Mouse (Mus musculus) stomach, embryonic 14.5 days (tissue): ENCODE results near the gene Pet100. TPM values are rescaled to one million over a fixed set of nuclear protein-coding genes. Genes with fewer than 3 reads are reported as not detected.
A peak's percentile ranks its signal among the peaks of the same experiment; 100 is the strongest.

Experiments
- ATAC-seq: fragments of 200-750 bp; cut with Nextera tagmentation; 2 replicates; pipeline ENCODE4 v1.8.0; 2017; ENCODE audit warnings: low read depth, moderate TSS enrichment; ENCODE audit not compliant: insufficient number of reproducible peaks, insufficient read depth, low FRiP score
- H3K27ac ChIP-seq: fragments of 300-500 bp; sonication (generic); 2 replicates; pipeline ENCODE4 v1.5.1; 2014; ENCODE audit warnings: mild to moderate bottlenecking, low read length, moderate library complexity, mixed read lengths
- H3K27me3 ChIP-seq: fragments of 300-500 bp; sonication (generic); 2 replicates; pipeline ENCODE4 v1.6.1; 2014; ENCODE audit warnings: low read length, control low read depth, mixed read lengths; ENCODE audit not compliant: control insufficient read depth, insufficient read depth
- H3K36me3 ChIP-seq: fragments of 300-500 bp; sonication (generic); 2 replicates; pipeline ENCODE4 v1.6.1; 2014; ENCODE audit warnings: mild to moderate bottlenecking, control low read depth, low read length, moderate library complexity, mixed read lengths; ENCODE audit not compliant: control insufficient read depth, insufficient read depth
- H3K4me1 ChIP-seq: fragments of 300-500 bp; sonication (generic); 2 replicates; pipeline ENCODE4 v1.6.1; 2014; ENCODE audit warnings: low read length, control low read depth, mixed read lengths; ENCODE audit not compliant: control insufficient read depth, insufficient read depth
- H3K4me2 ChIP-seq: fragments of 300-500 bp; sonication (generic); replicated peaks from 2 replicates; pipeline ENCODE4 v1.6.1; 2014; ENCODE audit warnings: low read depth, low read length, control low read depth
- H3K4me3 ChIP-seq: fragments of 300-500 bp; sonication (generic); 2 replicates; pipeline ENCODE4 v1.5.1; 2014; ENCODE audit warnings: low read depth, low read length, control low read depth
- H3K9ac ChIP-seq: fragments of 300-500 bp; sonication (generic); replicated peaks from 2 replicates; pipeline ENCODE4 v1.6.1; 2014; ENCODE audit warnings: low read depth, mild to moderate bottlenecking, control low read depth, low read length, moderate library complexity, mixed read lengths
- H3K9me3 ChIP-seq: fragments of 300-500 bp; sonication (generic); 2 replicates; pipeline ENCODE4 v1.6.1; 2016; ENCODE audit warnings: low read depth, low read length, control low read depth; ENCODE audit not compliant: control insufficient read depth
- WGBS: fragments of 180-500 bp; shearing (Covaris S2); extraction: QIAGEN DNeasy Blood & Tissue Kit; methylation state at CpG from one replicate; pipeline ENCODE4 v1.1.7; 2014; 5-methylcytosine and 5-hydroxymethylcytosine counted together
- polyA plus RNA-seq: library from polyadenylated mRNA; unstranded; fragments of >200 nt; fragmentation: Nextera tagmentation; extraction: Ambion mirVana; gene quantifications from 2 replicates; pipeline ENCODE4 v1.2.1, GENCODE M21; 2014

Gene Pet100
- polyA plus RNA-seq, 1 experiment from 2014 or later = 106 TPM

GRCm38 (mm10) chr8:3630647-3631477, 9.5 kb downstream of the Pet100 start, which contains the start of gene Stxbp2:
Gene Stxbp2, plus strand, starts transcription at chr8:3630955.
- Histone ChIP-seq H3K27ac (no peak within 1 kb of the TSS), H3K9ac (peak within 1 kb of the TSS; percentile 41; the same call in 1 of the 2 replicates), H3K4me1 (no peaks in the 10 kb centered on the region), H3K9me3 (no peaks in the 10 kb centered on the region), H3K36me3 (peaks cover under 1% of the 10 kb centered on the region; the same call in 1 of the 2 replicates), H3K4me3 (peak within 1 kb of the TSS; percentile 56), H3K4me2 (peak within 1 kb of the TSS; percentile 53), H3K27me3 (no peaks in the 10 kb centered on the region)
- peak; percentile 93 for ATAC-seq
- WGBS = 6% methylated on average over 47 of the region's 47 CpGs

- Histone ChIP-seq H3K9ac (peak overlapping the region; percentile 41; the same call in 1 of the 2 replicates), H3K4me2 (peak overlapping the region; percentile 53), H3K27me3 (no peaks in the 10 kb centered on the region), H3K4me1 (no peaks in the 10 kb centered on the region), H3K9me3 (no peaks in the 10 kb centered on the region), H3K4me3 (peak overlapping the region; percentile 56), H3K36me3 (peaks cover 4% of the 10 kb centered on the region; the same call in 1 of the 2 replicates), H3K27ac (no peak overlapping the region)
- WGBS = 11% methylated on average over 8 of the region's 8 CpGs
- ATAC-seq = peak; percentile 37
Observed at GRCm38 (mm10) chr8:3631478-3631875, 10.1 kb downstream of the Pet100 start.

- no peaks in the 10 kb centered on the region for H3K9me3 ChIP-seq
- no peak overlapping the region for H3K4me2 ChIP-seq
- H3K4me1 ChIP-seq = no peaks in the 10 kb centered on the region
- no peak overlapping the region for H3K4me3 ChIP-seq
- no peak overlapping the region for H3K9ac ChIP-seq
- no peak overlapping the region for H3K27ac ChIP-seq
- no peaks in the 10 kb centered on the region; the same call in 1 of the 2 replicates for H3K36me3 ChIP-seq
- 23% methylated on average over 5 of the region's 5 CpGs for WGBS
- 0 out of 2 replicates have a peak, but pooled peaks have one; percentile 39 for ATAC-seq
- H3K27me3 ChIP-seq = no peaks in the 10 kb centered on the region
Observed at GRCm38 (mm10) chr8:3645804-3646203, 24.5 kb downstream of the Pet100 start.

- no peaks in the 10 kb centered on the region for H3K4me1 ChIP-seq
- H3K27ac ChIP-seq = no peak overlapping the region
- ATAC-seq = no peak
- no peak overlapping the region for H3K4me3 ChIP-seq
- H3K4me2 ChIP-seq = no peak overlapping the region
- H3K9ac ChIP-seq = no peak overlapping the region
- H3K36me3 ChIP-seq = no peaks in the 10 kb centered on the region
- no peaks in the 10 kb centered on the region for H3K9me3 ChIP-seq
- 78% methylated on average over 6 of the region's 6 CpGs for WGBS
- no peaks in the 10 kb centered on the region for H3K27me3 ChIP-seq
Observed at GRCm38 (mm10) chr8:3646824-3647531, 25.6 kb downstream of the Pet100 start.

- H3K4me1 ChIP-seq = no peaks in the 10 kb centered on the region
- H3K27me3 ChIP-seq = no peaks in the 10 kb centered on the region
- H3K36me3 ChIP-seq = no peaks in the 10 kb centered on the region
- 68% methylated on average over 4 of the region's 4 CpGs for WGBS
- H3K9me3 ChIP-seq = no peaks in the 10 kb centered on the region
- H3K9ac ChIP-seq = no peak overlapping the region
- H3K4me3 ChIP-seq = no peak overlapping the region
- no peak for ATAC-seq
- H3K27ac ChIP-seq = no peak overlapping the region
- no peak overlapping the region for H3K4me2 ChIP-seq
Observed at GRCm38 (mm10) chr8:3647561-3647960, 26.2 kb downstream of the Pet100 start.

- ATAC-seq = no peak
- Histone ChIP-seq H3K9me3 (no peaks in the 10 kb centered on the region), H3K27me3 (no peaks in the 10 kb centered on the region), H3K9ac (no peak overlapping the region), H3K4me2 (no peak overlapping the region), H3K27ac (no peak overlapping the region), H3K4me1 (no peaks in the 10 kb centered on the region), H3K36me3 (no peaks in the 10 kb centered on the region), H3K4me3 (no peak overlapping the region)
- 81% methylated on average over 2 of the region's 2 CpGs for WGBS
Observed at GRCm38 (mm10) chr8:3648268-3648667, 26.9 kb downstream of the Pet100 start.

- Histone ChIP-seq H3K4me3 (no peak overlapping the region), H3K4me2 (no peak overlapping the region), H3K36me3 (no peaks in the 10 kb centered on the region), H3K27me3 (no peaks in the 10 kb centered on the region), H3K4me1 (no peaks in the 10 kb centered on the region), H3K9me3 (no peaks in the 10 kb centered on the region), H3K9ac (no peak overlapping the region), H3K27ac (no peak overlapping the region)
- ATAC-seq = no peak
- WGBS = 37% methylated on average over 1 of the region's 1 CpGs
Observed at GRCm38 (mm10) chr8:3648990-3649389, 27.6 kb downstream of the Pet100 start.

GRCm38 (mm10) chr8:3652845-3653244, 31.5 kb downstream of the Pet100 start:
- 63% methylated on average over 3 of the region's 3 CpGs for WGBS
- H3K27ac ChIP-seq = no peak overlapping the region
- H3K36me3 ChIP-seq = no peaks in the 10 kb centered on the region
- H3K4me2 ChIP-seq = no peak overlapping the region
- ATAC-seq = no peak
- no peak overlapping the region for H3K9ac ChIP-seq
- no peak overlapping the region for H3K4me3 ChIP-seq
- no peaks in the 10 kb centered on the region for H3K27me3 ChIP-seq
- no peaks in the 10 kb centered on the region for H3K9me3 ChIP-seq
- H3K4me1 ChIP-seq = no peaks in the 10 kb centered on the region
